Mouse (Mus musculus): ENCODE measurements around the gene Rcn3.

- TF ChIP-seq CTCF (IDR thresholded peaks at IDR 0.05) (peak; percentile 47), EP300 (IDR thresholded peaks at IDR 0.05; ENCODE audit: insufficient read depth, low read depth, low read length) (no peak)
Measured at GRCm38 (mm10) chr7:45072230-45072629, 19.8 kb downstream of the Rcn3 start.

All from heart, adult 2 months (tissue).